Mouse (Mus musculus): ENCODE data around the gene Tmem81. TPM values are rescaled to one million over a fixed set of nuclear protein-coding genes. Genes with fewer than 3 reads are reported as not detected.
A peak's percentile ranks its signal among the peaks of the same experiment; 100 is the strongest.
"Not testable (repeated sequence)": the region's sequence is repeated elsewhere in the genome, so short reads cannot be mapped to it uniquely, and the experiment has no call there.

Gene Tmem81
- total RNA-seq (2014; fragmentation: Nextera tagmentation) = 3.6 and 10.0 TPM in 2 replicates
- total RNA-seq (2017) = 1.8 and 5.1 TPM in 2 replicates

- ATAC-seq (replicated peaks; ENCODE audit: poor library complexity, severe bottlenecking) = no peak
Observed at GRCm38 (mm10) chr1:132506058-132506457, at the start of gene Tmem81. Gene Tmem81, plus strand, starts transcription at chr1:132506230.

- no peak for ATAC-seq (replicated peaks; ENCODE audit: poor library complexity, severe bottlenecking)
Observed at GRCm38 (mm10) chr1:132464651-132465050, 41.4 kb upstream of the Tmem81 start.

GRCm38 (mm10) chr1:132468926-132469325 lies 37.1 kb upstream of the Tmem81 start:
- ATAC-seq (replicated peaks; ENCODE audit: poor library complexity, severe bottlenecking) = no peak

- peak; percentile 59; the same call in 1 of the 2 replicates for ATAC-seq (replicated peaks; ENCODE audit: poor library complexity, severe bottlenecking)
Observed at GRCm38 (mm10) chr1:132469519-132469918, 36.5 kb upstream of the Tmem81 start.

- ATAC-seq (replicated peaks; ENCODE audit: poor library complexity, severe bottlenecking) = not testable (repeated sequence)
Observed at GRCm38 (mm10) chr1:132470031-132470430, 36.0 kb upstream of the Tmem81 start.

GRCm38 (mm10) chr1:132471032-132471431 lies 35.0 kb upstream of the Tmem81 start:
- 0 out of 2 replicates have a peak, but pooled peaks have one; percentile 20 for ATAC-seq (replicated peaks; ENCODE audit: poor library complexity, severe bottlenecking)

- ATAC-seq (replicated peaks; ENCODE audit: poor library complexity, severe bottlenecking) = no peak
Observed at GRCm38 (mm10) chr1:132471499-132471898, 34.5 kb upstream of the Tmem81 start.

- 0 out of 2 replicates have a peak, but pooled peaks have one; percentile 11 for ATAC-seq (replicated peaks; ENCODE audit: poor library complexity, severe bottlenecking)
Observed at GRCm38 (mm10) chr1:132472537-132472936, 33.5 kb upstream of the Tmem81 start.

GRCm38 (mm10) chr1:132474496-132474895 lies 31.5 kb upstream of the Tmem81 start:
- ATAC-seq (replicated peaks; ENCODE audit: poor library complexity, severe bottlenecking) = no peak

GRCm38 (mm10) chr1:132476575-132476927 lies 29.5 kb upstream of the Tmem81 start:
- ATAC-seq (replicated peaks; ENCODE audit: poor library complexity, severe bottlenecking) = peak; percentile 22

GRCm38 (mm10) chr1:132476928-132477691 lies 28.9 kb upstream of the Tmem81 start, which contains the start of gene Rbbp5:
Gene Rbbp5, plus strand, starts transcription at chr1:132477365.
- ATAC-seq (replicated peaks; ENCODE audit: poor library complexity, severe bottlenecking) = peak; percentile 95

GRCm38 (mm10) chr1:132479438-132479837 lies 26.6 kb upstream of the Tmem81 start:
- no peak for ATAC-seq (replicated peaks; ENCODE audit: poor library complexity, severe bottlenecking)

GRCm38 (mm10) chr1:132481619-132482018 lies 24.4 kb upstream of the Tmem81 start:
- no peak for ATAC-seq (replicated peaks; ENCODE audit: poor library complexity, severe bottlenecking)

GRCm38 (mm10) chr1:132483234-132483633 lies 22.8 kb upstream of the Tmem81 start:
- no peak for ATAC-seq (replicated peaks; ENCODE audit: poor library complexity, severe bottlenecking)

- ATAC-seq (replicated peaks; ENCODE audit: poor library complexity, severe bottlenecking) = no peak
Observed at GRCm38 (mm10) chr1:132483759-132484158, 22.3 kb upstream of the Tmem81 start.

GRCm38 (mm10) chr1:132500535-132500934 lies 5.5 kb upstream of the Tmem81 start:
- no peak for ATAC-seq (replicated peaks; ENCODE audit: poor library complexity, severe bottlenecking)

GRCm38 (mm10) chr1:132505155-132505554 lies 875 bp upstream of the Tmem81 start:
- no peak for ATAC-seq (replicated peaks; ENCODE audit: poor library complexity, severe bottlenecking)

- ATAC-seq (replicated peaks; ENCODE audit: poor library complexity, severe bottlenecking) = no peak
Observed at GRCm38 (mm10) chr1:132506656-132507055, 626 bp downstream of the Tmem81 start.

GRCm38 (mm10) chr1:132509771-132510170 lies 3.7 kb downstream of the Tmem81 start:
- ATAC-seq (replicated peaks; ENCODE audit: poor library complexity, severe bottlenecking) = no peak

- ATAC-seq (replicated peaks; ENCODE audit: poor library complexity, severe bottlenecking) = no peak
Observed at GRCm38 (mm10) chr1:132511521-132511920, 5.5 kb downstream of the Tmem81 start.

- no peak for ATAC-seq (replicated peaks; ENCODE audit: poor library complexity, severe bottlenecking)
Observed at GRCm38 (mm10) chr1:132512106-132512505, 6.1 kb downstream of the Tmem81 start.

- ATAC-seq (replicated peaks; ENCODE audit: poor library complexity, severe bottlenecking) = no peak
Observed at GRCm38 (mm10) chr1:132515339-132515738, 9.3 kb downstream of the Tmem81 start.
